Mouse (Mus musculus): ENCODE measurements around the gene Ang6.
"Not testable (repeated sequence)": the region's sequence is repeated elsewhere in the genome, so short reads cannot be mapped to it uniquely, and the experiment has no call there.

Gene Ang6

DNA sequence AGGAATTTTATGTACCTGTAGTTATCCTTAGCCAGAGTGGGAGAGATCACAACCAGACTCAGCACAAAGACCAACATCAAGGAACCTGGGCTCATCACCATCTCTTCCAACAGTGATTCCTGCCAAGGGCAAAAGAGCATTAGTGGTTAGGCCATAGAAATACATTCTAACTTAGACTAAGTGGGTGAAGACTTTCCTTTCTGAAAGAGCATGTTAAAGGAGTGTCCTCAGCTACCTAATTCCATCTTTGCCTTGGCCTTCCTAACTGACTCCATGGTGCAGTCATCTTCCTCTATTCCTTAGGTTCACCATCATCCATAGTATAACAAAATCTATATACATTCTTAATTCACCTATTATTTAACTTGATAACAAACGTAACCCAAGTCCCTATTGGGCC lies at the start of gene Ang6:
Gene Ang6, minus strand, starts transcription at position 101 of the 400 bp plus-strand sequence.
- DNase-seq (ENCODE audit: low read depth, low spot score): no peak

DNA sequence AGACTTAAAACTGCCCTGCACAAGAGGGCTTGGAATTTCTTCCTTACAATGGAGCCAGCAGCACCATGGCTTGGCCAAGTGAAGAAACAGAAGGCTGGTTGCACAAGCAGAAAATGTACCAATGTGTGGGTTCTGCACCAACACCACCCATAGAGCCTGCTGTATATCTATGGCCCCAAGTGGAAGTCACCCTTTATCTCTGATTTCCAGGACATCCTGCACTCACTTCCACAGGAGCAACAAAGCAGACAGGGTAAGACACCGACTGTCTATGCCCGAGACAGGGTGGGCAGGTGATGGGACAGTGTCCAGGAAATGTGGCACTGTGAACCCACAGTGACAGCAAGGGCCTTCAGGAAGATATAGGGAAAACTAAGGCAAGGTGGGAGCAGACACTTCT lies 44.5 kb upstream of the Ang6 start:
- not testable (repeated sequence) for DNase-seq (ENCODE audit: low read depth, low spot score)

DNA sequence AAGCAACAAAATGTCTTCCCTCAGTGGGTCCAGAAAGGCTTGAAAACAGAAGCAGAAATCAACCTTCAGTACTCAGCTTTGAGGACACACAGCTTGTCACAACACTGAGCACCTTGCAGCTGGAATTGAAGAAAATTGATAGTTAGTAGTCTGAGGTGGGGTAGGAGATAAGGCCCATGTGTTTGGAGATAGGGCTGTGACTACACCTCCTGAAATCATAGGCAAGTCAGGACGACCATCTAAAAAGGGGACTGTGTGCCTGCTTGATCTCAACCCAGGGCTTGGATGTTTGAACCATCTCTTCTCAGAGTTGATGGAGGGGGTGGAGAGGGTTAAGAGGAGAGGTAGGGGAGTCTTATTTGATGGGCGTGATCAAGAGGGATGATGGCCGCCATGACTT lies 29.8 kb upstream of the Ang6 start:
- DNase-seq (ENCODE audit: low read depth, low spot score): not testable (repeated sequence)

DNA sequence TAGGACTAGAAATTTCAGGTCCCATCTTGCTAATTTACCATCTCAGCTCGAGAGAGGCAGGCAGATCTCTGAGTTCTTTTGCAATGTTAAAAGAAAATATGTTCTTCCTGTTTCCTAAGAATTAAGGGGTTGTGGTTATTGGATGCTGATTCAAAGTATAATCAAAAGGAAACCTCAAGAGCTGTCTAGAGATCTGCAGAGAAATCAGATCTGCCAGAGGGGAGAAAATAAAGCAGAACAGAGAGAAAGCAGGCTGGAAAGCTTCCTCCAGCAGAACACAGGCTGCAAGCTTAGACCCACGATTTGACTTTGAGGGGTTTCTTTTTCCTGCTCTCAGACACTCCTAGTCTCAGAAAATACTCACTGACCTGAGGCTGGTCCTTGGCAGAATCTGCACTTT lies 7.6 kb upstream of the Ang6 start:
- DNase-seq (ENCODE audit: low read depth, low spot score): not testable (repeated sequence)

DNA sequence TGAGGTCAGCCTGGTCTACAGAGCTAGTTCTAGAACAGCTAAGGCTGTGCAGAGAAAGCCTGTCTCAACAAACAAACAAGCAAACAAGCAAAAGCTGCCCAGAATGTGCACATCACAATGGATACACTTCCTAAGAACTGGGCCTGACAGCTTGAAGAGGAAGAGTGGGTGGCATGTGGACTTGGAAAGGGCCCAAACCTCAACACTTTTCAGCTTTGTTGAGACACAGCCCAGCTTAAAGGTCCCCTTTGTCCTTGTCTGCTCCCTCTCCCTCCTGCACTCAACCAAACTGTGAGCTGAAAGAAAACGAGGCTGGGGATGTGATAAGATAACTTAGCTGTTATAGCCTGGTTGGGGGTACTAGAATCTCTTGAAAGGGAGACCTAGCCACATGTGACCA lies 6.0 kb upstream of the Ang6 start:
- not testable (repeated sequence) for DNase-seq (ENCODE audit: low read depth, low spot score)

DNA sequence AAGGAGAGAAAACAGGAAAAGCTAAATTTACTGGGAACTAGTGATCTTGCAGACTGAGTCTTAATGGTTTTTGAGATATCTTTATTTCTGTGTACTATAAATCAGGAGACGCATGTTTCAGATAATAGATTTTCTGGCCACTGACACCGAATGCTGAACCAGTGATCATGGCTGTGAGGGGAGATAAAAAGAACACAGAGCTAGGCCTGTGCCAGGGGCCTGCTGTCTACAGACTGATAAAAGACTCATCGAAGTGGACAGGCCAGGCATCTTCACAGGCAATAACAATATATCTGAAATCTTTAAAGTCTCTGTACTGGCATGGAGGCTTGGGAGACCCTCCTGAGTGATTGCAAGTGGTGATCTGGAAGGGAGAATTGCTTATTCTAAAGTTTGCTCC lies 469 bp downstream of the Ang6 start:
- DNase-seq (ENCODE audit: low read depth, low spot score): no peak

DNA sequence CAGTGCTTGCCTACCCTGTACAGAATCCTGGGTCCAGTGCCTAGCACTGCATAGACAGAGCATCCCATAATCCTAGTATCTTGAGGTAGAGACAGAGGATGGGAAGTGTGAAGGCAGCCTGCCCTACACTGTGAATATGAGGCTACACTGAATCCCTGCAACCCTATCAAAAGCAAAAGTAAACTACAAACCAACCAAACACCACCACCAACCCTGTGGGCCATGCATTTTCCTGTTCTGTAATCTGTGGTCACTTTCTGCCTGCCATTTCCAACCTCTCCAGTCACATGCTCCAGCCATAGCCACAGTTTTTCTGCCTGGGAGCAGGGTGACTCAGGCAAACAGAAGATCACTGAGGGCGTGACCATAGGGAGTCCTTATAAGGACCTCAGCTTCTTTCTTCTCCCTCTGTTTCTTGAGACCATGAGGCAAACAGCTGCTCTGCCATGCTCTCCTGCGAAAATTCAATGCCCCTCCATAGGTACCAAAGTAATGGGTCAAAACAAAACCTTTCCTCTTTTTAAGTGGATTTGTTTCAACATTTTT lies 3.5 kb downstream of the Ang6 start:
- DNase-seq (ENCODE audit: low read depth, low spot score): not testable (repeated sequence)

DNA sequence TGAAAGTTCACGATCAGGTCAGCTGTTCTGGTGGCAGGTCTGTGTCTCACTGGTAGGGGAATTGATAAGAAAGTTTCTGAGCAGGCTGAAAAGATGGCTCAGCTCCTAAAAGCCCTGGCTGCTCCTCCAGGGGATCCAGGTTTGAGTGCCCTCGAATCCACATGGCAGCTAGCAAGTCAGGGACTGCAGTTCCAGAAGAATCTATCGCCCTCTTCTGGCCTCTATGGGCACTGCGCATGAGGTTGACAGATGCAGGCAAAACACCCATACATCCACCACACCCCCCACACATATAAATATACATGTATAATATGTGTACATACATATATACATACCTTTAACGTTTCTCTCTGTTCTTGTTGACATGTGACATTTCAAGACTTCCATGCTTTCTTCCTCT lies 14.7 kb downstream of the Ang6 start:
- DNase-seq (ENCODE audit: low read depth, low spot score): peak; percentile 40

DNA sequence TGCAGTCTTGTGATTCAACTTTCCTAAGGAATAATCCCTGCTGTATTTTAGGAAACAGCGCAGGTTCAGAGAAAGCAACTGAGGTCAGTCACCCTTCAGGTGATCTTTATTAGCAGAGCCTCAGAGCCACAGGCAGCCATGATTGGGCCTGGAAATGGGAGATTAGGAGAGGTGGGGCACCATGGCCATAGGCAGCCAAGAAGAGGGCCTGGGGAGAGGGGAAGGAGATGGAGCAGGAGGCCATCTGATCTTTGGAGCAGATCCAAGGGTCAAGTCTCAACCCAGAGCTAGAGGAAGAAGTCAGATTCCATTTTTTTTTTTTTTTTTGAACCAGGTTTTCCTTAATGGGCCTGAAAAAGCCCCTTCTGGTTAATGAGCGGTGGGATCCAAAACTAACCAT lies 15.9 kb downstream of the Ang6 start:
- no peak for DNase-seq (ENCODE audit: low read depth, low spot score)

DNA sequence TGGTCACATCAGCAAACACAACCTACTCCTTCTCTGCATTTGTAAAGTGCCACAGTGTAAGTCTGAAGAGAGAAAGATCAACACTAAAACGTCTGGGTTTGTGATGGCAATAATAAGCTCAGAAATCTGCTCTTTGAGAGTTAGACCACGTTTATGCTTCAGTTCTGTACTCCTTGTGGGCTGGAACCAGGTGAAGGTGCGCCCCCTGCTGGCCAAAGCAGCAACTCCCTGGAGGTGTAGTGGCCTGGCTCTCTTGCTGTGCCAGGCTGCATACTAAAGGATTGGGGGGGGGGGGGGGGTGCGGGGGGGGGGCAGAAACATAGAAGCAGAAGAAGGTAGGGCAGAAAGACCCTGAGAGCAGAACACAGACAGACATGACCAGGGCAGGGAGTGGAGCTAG lies 18.2 kb downstream of the Ang6 start:
- DNase-seq (ENCODE audit: low read depth, low spot score): peak; percentile 3

DNA sequence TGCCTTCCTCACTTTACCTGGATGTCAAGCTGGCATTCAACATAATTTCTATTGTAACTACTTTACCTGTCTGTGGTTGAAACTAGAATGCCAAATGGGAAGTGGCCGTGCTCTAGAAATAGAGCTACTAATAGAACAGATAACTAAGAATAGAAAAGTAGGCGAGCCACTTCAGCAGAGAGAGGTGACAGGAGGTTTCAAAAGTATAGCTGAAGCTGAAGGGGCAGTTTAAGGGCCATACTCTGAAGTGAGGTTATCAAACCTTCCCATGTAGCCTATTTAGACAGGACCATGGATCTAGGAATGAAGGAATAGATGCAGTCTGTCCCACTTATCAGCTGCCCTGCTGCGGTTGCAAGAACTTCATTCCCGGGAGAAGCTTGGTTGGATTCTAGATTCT lies 18.6 kb downstream of the Ang6 start:
- DNase-seq (ENCODE audit: low read depth, low spot score): no peak

DNA sequence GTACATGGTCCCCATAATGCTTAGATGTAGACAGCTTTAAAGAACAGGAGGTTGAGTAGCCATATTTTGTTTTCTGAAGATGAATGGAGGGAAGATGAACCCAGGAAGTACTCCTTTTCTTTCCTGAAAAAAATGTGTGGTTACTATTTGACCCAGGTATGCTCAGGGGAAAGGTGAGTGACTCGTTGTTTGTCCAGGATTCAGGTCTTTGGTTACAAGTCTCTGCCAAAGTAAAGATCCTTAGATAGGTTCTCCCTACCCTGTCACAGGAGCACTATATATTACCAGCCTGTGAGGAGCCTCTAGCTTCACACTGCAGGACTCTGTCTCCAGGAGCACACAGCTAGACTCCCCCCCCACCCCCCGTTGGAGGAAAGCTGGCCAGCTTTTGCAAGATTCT lies 45.3 kb downstream of the Ang6 start, which contains the start of gene Ang5:
Gene Ang5, plus strand, starts transcription at position 301 of the 400 bp plus-strand sequence.
- DNase-seq (ENCODE audit: low read depth, low spot score): not testable (repeated sequence)

DNA sequence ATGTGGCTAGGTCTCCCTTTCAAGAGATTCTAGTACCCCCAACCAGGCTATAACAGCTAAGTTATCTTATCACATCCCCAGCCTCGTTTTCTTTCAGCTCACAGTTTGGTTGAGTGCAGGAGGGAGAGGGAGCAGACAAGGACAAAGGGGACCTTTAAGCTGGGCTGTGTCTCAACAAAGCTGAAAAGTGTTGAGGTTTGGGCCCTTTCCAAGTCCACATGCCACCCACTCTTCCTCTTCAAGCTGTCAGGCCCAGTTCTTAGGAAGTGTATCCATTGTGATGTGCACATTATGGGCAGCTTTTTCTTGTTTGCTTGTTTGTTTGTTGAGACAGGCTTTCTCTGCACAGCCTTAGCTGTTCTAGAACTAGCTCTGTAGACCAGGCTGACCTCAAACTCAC lies 47.0 kb downstream of the Ang6 start:
- DNase-seq (ENCODE audit: low read depth, low spot score): not testable (repeated sequence)

DNA sequence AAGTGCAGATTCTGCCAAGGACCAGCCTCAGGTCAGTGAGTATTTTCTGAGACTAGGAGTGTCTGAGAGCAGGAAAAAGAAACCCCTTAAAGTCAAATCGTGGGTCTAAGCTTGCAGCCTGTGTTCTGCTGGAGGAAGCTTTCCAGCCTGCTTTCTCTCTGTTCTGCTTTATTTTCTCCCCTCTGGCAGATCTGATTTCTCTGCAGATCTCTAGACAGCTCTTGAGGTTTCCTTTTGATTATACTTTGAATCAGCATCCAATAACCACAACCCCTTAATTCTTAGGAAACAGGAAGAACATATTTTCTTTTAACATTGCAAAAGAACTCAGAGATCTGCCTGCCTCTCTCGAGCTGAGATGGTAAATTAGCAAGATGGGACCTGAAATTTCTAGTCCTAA lies 48.7 kb downstream of the Ang6 start:
- not testable (repeated sequence) for DNase-seq (ENCODE audit: low read depth, low spot score)

All from c-Kit-negative CD71-positive TER-119-positive erythroid progenitor cells, embryonic 14.5 days (primary cell).